Comparison of ENCODE assay signal across 8 mouse cellular contexts in the genomic region with DNA sequence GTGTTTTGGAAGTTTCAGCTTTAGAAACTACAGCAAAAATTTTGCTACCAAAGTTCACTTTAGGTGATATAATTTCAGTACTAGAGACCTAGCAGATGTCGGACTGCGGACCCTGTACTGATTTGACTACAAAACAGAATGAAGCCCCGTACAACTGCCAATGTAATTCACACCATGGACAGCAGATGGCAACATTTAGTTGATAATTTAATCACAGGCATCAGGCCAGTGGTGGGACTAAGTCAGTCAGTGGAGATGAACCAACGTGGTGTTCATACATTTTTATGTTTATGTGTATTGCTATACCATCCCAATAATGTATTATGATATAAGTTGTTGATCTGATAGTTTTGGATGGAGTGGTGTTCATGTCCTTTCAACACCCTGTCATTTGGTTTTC. TPM values are rescaled to one million over a fixed set of nuclear protein-coding genes. Genes with fewer than 3 reads are reported as not detected.
DNase-seq lines count a peak whose midpoint lies in the region; ATAC-seq and TF ChIP-seq lines count a peak whose summit lies in the region.
"Had no signal": no experiment of that assay in that cellular context is flagged by ENCODE, and none has a peak within 500 bp of the region (broad histone marks: within the 10 kb centered on the region; RNA-seq: fewer than 3 reads in every experiment).

No protein-coding gene starts in this region.

- TF ChIP-seq CTCF in lung, postnatal 0 days (IDR thresholded peaks at IDR 0.05): peak; percentile 83

- H3K36me3 ChIP-seq in lung, postnatal 0 days (ENCODE audit: insufficient read depth, low read length): 0 out of 2 replicates have a peak, but pooled peaks cover 8% of the 10 kb centered on the region

- no peak; the same call in 1 of the 2 replicates for TF ChIP-seq EP300 in lung, postnatal 0 days (IDR thresholded peaks at IDR 0.05)

- WGBS in lung, postnatal 0 days: 28% methylated on average over 4 of the region's 4 CpGs

- no peak overlapping the region for H3K4me2 ChIP-seq in lung, postnatal 0 days (replicated peaks; ENCODE audit: low read depth, low read length)

- peak; percentile 68 for ATAC-seq in granulocyte monocyte progenitor cell, adult 5-6 weeks (replicated peaks; ENCODE audit: poor library complexity, severe bottlenecking)
- ATAC-seq in lung, postnatal 0 days: peak; percentile 33

- no peak overlapping the region for H3K9ac ChIP-seq in lung, postnatal 0 days (replicated peaks; ENCODE audit: low read depth)

- H3K9me3 ChIP-seq in lung, postnatal 0 days (ENCODE audit: low read length): no peaks in the 10 kb centered on the region

- H3K27me3 ChIP-seq in lung, postnatal 0 days (replicated peaks; ENCODE audit: insufficient read depth, low read length): no peaks in the 10 kb centered on the region

- no peak overlapping the region for H3K4me3 ChIP-seq in lung, postnatal 0 days (ENCODE audit: low read depth, low read length)

- DNase-seq in 3T3-L1 (ENCODE audit: low read depth, low spot score): peak; percentile 72
- peak; percentile 73 to 75 for DNase-seq in B cell, adult 2 months
- peak; percentile 80 to 88 for DNase-seq in cerebellum, postnatal 10 days
- DNase-seq in kidney, postnatal 25 days: peak; percentile 54 to 82
- DNase-seq in lung, postnatal 0 days (ENCODE audit: low spot score): peak; percentile 82
- DNase-seq in retina, adult 2 months (ENCODE audit: low read depth, low spot score): peak; percentile 36

- H3K27ac ChIP-seq in lung, postnatal 0 days (ENCODE audit: low read length): no peak overlapping the region
- H3K27ac ChIP-seq: macrophage had no signal

- no peaks in the 10 kb centered on the region for H3K4me1 ChIP-seq in lung, postnatal 0 days (ENCODE audit: insufficient read depth, low read depth, low read length)

RNA-seq across cellular contexts. Expression of gene Mpzl1, which starts 26.4 kb away (rescaled TPM):
- total RNA-seq in granulocyte monocyte progenitor cell, adult 5-6 weeks (2014; fragmentation: Nextera tagmentation): 0.98 and 20.5 TPM in 2 replicates
- 0.41 and 0.73 TPM in 2 replicates for total RNA-seq in granulocyte monocyte progenitor cell, adult 5-6 weeks (2017)
- 136 and 149 TPM in 2 replicates for polyA plus RNA-seq in lung, postnatal 0 days (2015; fragmentation: Nextera tagmentation; extraction: Ambion mirVana)

RNA-seq across cellular contexts. Expression of gene Rcsd1, which starts 48.8 kb away (rescaled TPM):
- 68.0 and 79.0 TPM in 2 replicates for total RNA-seq in granulocyte monocyte progenitor cell, adult 5-6 weeks (2014; fragmentation: Nextera tagmentation)
- total RNA-seq in granulocyte monocyte progenitor cell, adult 5-6 weeks (2017): 99.9 and 116 TPM in 2 replicates
- polyA plus RNA-seq in lung, postnatal 0 days (2015; fragmentation: Nextera tagmentation; extraction: Ambion mirVana): 49.6 and 54.4 TPM in 2 replicates
